Mouse (Mus musculus) activated CD4-positive, CD25-positive, alpha-beta regulatory T cell, adult 4 months (primary cell): ENCODE data around the gene Pgf. TPM values are rescaled to one million over a fixed set of nuclear protein-coding genes. Genes with fewer than 3 reads are reported as not detected.

Source experiments
- ATAC-seq: one replicate; pipeline ENCODE4 v1.8.0; 2017
- polyA plus RNA-seq, 2 experiments: library from polyadenylated mRNA; unstranded; fragments of 100-300 nt; shearing (Covaris generic); gene quantifications; one replicate each; pipeline ENCODE4 v1.2.1; 2017

Pgf gene
- polyA plus RNA-seq, 2 experiments from 2014 or later: not detected

GRCm38 (mm10) chr12:85121806-85122459 is 55.7 kb downstream of the Pgf start:
- ATAC-seq: no peak

Other genes with a start within 250 kb of the Pgf start
- gene Fcf1, start 206.9 kb downstream of the Pgf start, polyA plus RNA-seq: 100 to 1,000 TPM; 196 to 212 TPM
- 10 to 100 TPM; 24.9 to 31.0 TPM for gene Arel1, start 206.9 kb downstream of the Pgf start, polyA plus RNA-seq
- gene Ylpm1, start 181.5 kb downstream of the Pgf start, polyA plus RNA-seq: 10 to 100 TPM; 33.4 to 36.1 TPM
- 1 to 10 TPM; 1.4 to 2.7 TPM for gene Prox2, start 67.0 kb downstream of the Pgf start, polyA plus RNA-seq
- gene Dlst, start 67.0 kb downstream of the Pgf start, polyA plus RNA-seq: 10 to 100 TPM; 59.2 to 69.7 TPM
- gene Rps6kl1, start 26.5 kb downstream of the Pgf start, polyA plus RNA-seq: under 1 TPM; 0.73 to 0.83 TPM
- 10 to 100 TPM; 53.5 to 76.2 TPM for gene Eif2b2, start 41.7 kb upstream of the Pgf start, polyA plus RNA-seq
- gene Mlh3, start 92.8 kb upstream of the Pgf start, polyA plus RNA-seq: 10 to 100 TPM in 1 of 2 experiments, 1 to 10 TPM in 1; 10.0 to 10.4 TPM
- 10 to 100 TPM; 47.4 to 52.5 TPM for gene Acyp1, start 110.6 kb upstream of the Pgf start, polyA plus RNA-seq
- gene Zc2hc1c, start 110.8 kb upstream of the Pgf start, polyA plus RNA-seq: under 1 TPM; 0.21 to 0.27 TPM
- 10 to 100 TPM; 12.2 to 12.4 TPM for gene Nek9, start 161.6 kb upstream of the Pgf start, polyA plus RNA-seq
- gene Tmed10, start 197.1 kb upstream of the Pgf start, polyA plus RNA-seq: 100 to 1,000 TPM; 186 to 204 TPM